Mouse (Mus musculus) lung, adult 18-20 months (tissue): ENCODE data around the gene Cd96.
"Not testable (repeated sequence)": the region's sequence is repeated elsewhere in the genome, so short reads cannot be mapped to it uniquely, and the experiment has no call there.

Source experiments
- DNase-seq, 2 experiments: peaks; one replicate each; pipeline ENCODE4 v3.0.0; 2022; ENCODE audit warnings: mixed read lengths in 2 of 2

Cd96 gene

DNA sequence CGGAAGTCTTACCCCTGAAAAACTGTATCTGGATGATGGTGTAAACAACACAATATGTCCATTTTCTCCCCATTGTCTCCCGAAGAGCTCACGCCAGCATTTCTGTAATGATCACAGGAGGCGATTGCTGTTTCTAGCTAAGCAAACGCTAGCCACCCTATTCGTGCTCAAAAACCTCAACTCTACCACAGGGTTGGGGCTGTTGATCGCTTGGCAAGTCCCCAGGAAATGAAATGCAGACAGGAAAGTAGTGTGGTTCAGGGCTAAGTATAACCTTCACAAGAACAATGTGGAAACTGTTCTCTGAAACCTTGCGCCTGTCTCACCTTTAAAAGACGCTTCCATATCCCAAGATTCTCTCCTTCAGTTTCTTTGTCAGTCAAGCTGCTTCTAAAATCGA is at the start of gene Cd96:
Gene Cd96, minus strand, starts transcription at position 232 of the 400 bp plus-strand sequence.
- DNase-seq = no peak

DNA sequence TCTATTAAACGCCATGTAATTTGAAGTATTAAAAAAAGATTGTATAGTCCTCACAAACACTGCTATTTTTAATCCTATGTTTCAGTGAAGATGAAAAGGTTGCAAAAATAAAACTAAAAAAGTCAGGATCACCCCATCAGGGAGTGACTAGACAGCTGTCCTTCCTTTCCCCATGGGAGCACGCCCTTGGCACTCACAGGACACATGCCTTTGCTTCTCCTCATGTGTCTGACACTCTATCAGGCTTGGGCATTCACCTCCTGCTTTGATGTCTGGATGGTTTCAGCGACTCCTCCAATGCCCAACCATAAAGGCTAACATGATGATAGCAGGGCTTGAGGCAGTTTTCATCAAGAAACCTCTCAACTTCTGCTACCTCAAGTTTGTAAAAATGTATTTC is 46.9 kb upstream of the Cd96 start:
- no peak for DNase-seq

DNA sequence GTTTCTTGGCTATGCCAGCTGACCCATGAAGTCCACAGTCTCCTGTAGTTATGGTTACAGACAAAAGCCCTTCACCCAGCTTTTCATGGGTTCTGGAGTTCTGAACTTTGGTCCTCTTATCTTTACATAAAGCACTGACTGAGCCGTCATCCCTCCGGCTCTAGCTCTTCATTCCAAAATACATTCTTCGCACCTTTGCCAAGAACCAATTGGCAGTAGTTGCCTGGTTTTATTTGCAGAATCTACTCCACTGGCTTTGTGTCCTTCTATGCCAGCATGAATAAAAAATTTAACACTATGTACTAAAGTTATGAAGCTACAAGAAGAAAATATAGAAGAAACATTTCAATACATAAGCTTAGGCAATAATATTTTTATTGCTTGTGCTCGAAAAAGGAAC is 45.3 kb upstream of the Cd96 start:
- DNase-seq = no peak

DNA sequence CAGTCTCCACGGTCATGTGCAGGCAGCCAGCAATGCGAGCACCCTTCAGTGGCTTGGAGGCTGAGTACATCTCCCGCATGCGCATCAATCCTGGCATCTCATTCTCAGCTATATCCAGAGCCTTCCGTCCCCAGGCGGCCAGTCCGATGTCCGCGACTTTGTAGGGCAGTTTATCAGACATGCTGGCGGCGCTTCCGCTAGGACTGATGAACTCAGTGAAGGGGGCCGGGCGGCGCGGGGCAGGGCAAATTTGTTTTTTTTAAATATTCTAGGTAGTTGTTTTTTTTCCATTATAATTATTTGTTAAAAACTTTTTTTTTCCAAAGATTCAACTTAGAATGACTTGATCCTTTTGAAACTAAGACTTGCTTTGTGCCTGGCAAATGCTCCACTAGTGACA is 34.8 kb upstream of the Cd96 start, which contains the start of gene Gm4737:
Gene Gm4737, minus strand, starts transcription at position 246 of the 400 bp plus-strand sequence.
- DNase-seq = not testable (repeated sequence)

DNA sequence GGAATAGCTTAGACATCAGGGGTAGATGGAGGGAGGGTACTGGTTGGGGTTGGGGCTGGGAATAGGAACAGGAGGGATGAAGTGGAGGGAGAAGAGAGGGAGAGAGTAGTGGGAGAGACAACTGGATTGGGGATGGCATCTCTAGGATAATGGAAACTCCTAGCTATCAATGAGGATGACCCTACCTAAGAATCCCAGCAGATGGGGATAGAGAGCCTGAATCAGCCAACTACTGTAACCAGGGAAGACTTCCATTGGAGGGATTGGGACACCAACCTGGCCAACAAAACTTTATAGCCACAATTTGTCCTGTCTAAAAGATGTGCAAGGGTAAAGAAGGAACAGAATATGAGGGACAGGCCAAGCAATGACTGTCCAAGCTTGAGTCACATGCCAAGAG is 31.1 kb upstream of the Cd96 start:
- DNase-seq = no peak

DNA sequence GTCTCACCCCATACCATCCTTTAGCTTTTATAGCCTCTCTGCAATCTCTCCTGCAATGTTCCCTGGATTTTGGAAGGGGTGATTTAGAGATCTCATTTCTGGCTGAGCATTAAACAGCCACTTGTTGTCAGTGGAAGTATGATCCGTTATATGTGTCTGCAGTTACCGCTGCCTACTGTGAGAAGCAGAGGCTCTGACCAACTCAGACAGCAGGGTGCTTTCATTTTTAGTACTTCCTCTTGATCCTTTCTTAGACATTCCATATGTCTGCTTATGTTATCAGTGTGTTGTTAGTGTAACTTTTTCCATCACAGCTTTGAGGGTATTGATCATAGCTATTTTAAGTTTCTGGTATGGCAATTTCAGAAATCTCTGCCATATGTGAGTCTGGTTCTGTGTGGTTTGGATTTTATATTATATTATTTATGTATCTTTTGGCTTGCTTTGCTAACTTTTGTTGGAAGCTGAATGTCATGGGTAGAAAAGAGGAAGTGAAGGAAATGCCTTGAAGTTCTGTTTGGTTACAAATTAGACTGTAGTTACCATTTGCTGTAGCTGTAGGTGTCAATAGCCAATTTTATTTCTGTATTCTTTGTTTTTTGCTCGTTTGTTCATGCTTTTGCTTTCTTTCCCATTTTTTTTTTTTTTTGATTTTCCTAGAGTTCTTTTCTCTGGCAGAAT is 28.8 kb upstream of the Cd96 start:
- DNase-seq = no peak

DNA sequence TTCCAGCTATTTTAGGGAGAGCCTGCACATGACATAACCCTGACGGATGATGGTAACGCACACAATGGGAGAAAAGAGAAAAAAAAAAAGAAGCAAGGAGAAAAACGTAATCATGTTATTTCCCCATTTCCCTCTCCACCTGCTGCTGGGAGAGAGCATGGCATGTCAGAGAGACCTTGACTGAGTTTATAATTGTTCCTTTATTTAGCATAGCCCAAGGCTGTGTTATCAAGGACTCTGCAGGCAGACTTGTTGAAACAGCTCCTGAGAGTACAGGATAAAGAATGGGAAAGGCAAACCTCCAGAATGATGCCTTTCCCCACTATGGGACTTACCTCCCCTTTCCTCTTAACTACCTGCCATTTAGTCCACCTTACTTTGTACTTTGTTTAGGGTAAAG is 26.9 kb upstream of the Cd96 start:
- no peak for DNase-seq

DNA sequence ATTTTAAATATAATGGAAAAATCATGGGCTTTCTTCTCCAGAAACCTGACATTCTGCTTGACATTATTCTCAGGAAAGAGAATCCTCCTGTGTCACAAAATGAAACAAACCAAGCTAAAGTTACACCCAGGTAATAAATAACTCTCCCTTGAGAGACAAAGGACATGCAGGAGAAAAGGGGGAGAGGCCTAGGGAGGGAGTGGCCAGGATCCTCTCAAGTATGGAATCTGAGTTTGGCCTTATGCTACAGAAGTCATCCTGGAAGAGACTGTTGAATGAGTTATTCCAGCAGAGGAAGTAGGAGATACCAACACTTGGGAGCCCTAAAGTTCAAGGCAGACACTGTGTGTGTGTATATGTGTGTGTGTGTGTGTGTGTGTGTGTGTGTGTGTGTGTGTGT is 2.2 kb upstream of the Cd96 start:
- DNase-seq = no peak

DNA sequence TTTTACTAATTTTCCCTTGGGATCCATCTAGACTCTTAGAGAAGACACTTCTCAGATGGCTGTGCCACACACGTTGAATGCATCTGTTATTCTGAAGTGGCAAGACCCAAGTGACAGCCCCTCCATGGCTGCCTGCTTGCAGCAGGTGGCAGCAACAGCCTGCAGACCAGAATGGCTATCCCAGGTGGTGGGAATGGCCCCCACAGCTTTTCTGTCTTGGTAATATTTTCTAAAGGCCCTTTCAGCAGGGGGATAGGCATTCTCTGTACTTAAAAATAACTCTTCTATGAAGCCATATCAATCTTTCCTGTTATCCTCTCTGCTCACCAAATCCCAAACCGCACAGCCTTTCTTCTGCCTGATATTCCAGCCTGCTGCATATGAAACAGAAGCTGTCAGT is 1.4 kb upstream of the Cd96 start:
- no peak for DNase-seq

DNA sequence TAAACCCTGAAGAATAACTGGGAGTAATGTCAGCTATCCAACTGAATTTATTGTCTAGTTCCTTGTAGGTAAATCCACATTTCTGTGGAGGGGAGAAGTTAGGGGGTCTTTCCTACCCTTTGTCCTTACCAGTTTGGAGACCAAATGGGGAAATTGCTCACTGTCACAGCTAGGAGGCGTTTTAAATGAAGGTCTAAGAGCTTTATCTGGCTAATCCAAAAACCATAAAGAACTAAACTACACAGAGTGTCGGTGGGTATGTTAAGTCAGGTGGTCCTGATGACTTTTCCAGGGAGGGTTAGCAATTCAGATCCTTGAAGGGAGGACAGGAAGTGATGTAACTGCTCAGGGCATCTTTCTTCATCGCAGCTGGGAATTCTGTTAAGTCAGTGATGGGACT is 556 bp upstream of the Cd96 start:
- DNase-seq = no peak

DNA sequence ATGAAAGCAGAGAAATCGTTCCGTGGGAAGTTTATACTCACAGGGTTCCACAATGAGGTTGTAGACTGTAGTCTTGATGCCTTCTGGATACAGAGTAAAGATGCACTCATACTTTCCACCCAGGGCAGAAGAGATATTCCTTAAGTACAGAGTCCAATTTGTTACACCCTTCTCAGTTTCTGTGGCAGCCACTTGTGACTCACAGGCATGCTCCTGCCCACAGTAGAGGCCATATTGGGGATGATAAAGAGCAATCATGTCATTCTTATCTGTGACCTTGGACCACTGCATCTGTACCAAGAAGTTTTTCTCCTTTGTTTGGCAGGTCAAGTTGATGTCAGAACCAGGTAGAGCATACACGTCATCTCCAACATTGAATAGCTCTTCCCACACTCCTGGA is 2.4 kb downstream of the Cd96 start:
- DNase-seq = no peak

DNA sequence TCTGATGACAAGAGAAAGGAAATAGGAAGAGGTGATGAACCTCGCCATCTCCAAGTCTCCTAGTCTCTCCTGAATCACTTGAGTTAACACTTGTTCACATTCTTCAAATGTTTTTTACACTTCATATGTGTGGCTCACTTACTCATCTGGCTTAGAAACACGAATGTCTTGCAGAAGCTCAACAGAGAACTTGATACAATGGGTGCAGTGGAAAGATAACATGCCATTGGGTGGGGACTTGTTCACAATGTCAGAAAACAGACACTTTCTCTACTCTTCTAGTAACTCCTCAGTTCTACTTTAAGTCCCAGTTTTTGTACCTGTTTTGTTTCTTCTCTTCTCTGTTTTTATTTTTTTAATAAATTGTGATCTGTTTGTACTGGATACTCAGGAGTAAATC is 5.3 kb downstream of the Cd96 start:
- DNase-seq = no peak

DNA sequence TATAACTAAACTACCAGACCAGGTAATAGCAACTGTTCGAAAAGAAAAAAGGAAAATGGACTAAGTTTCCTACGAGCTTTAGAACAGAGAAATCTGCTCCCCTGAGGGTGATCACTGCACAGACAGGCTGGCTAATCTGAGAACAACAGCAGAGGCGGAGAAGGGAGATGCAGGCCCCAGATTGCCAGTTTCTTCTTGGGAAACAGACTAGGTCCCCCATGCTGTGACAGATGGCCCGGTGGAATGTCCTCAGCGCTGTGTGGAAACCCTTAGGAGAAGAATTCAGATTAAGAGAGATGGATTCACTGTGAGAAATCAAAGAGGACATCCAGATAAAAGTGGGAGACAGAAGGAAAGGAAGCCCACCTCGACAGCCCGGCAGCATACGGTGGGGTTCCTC is 10.5 kb downstream of the Cd96 start:
- no peak for DNase-seq

DNA sequence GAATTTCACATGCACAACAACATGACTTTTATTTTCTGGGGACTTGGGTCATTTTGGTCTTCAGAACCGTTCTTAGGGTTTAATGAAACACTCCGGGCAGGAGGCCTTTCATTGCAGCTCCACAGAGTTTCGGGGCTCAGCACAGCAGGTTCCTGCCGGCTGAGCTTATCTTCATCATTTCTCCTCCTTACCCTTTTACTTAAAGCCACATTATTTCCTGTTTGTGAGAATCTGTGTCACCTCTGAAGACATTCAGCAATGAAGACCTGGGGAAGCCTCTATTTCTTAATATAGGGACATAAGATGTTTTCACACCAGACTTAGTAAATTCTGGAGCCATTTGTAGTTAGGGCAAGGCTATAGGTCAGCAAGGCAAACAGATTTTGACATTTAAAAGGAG is 12.6 kb downstream of the Cd96 start:
- DNase-seq = no peak

DNA sequence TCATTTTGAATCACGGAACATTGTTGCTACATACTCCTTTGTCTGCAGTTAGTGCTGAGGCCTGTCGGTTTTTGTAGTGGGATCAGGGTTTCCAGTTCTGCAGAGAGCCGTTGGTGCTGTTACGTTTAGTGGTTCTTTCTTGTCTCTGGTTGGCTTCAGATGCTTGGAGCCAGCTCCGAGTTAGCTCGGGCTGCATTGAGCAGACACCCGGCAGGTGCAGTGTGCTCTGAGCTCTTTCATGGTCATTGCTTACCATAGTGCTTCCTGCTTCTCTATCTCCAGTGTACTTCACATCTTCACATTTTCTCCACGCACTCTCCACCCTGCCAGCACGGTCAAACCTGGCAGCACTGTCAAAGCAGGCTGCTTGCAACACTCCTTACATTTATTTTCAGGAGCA is 15.6 kb downstream of the Cd96 start:
- no peak for DNase-seq

DNA sequence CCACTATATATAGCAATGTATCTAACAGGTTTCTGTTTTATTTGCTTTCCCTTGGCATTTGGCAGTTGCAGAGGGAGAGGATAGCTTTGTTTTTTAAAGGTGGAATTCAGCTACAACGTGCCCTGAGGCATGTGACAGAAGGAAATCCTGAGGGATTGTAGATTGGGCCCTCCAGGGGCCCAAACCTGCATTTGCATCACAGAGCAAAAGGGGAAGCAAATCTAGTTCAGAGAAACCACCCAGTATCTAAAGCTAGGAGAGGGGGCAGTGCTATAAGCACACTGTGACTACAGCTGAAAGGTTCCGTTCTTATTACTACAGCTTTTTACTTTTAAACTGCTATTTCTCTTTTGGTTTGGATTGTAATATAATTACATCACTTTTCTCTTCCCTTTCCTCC is 18.3 kb downstream of the Cd96 start:
- DNase-seq = no peak

DNA sequence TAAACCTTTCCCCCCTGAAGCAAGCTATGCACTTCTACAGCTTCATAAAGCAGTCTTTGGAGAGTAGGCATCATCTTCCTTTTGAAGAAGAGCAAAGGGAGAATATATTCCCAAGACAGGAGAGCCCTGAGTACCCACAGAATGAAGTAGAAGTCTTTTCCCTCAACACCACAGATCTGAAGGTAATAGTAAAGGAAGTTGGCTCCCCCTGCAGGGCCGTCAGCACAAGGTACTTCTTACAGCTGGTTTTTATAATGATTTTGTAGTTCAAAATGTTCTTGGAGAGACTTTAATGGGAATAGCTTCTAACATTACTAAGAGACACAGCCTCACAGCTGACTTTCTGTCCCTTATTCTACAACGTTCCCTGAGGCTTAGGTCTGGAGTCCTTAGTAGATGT is 19.8 kb downstream of the Cd96 start:
- peak in 1 of 2 experiments; percentile 7 for DNase-seq

DNA sequence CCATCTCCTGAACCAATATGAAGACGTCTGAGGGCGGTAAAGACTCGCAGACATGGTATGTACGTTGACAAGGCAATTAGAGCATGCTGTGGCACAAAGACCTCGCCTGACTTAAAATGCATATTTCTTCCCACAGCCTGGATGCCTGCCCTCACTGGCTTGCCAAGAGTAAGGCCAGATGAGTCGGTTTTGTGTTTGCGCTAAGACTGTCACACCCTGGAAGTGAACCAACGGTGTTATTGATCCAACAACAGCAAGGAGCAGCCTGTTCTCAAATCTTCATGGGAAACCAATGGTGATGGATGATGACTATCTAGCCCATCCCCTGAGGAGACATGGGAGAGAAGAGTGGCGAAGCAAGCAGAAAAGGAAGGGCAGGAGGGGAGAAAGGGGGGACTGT is 22.6 kb downstream of the Cd96 start:
- DNase-seq = no peak

DNA sequence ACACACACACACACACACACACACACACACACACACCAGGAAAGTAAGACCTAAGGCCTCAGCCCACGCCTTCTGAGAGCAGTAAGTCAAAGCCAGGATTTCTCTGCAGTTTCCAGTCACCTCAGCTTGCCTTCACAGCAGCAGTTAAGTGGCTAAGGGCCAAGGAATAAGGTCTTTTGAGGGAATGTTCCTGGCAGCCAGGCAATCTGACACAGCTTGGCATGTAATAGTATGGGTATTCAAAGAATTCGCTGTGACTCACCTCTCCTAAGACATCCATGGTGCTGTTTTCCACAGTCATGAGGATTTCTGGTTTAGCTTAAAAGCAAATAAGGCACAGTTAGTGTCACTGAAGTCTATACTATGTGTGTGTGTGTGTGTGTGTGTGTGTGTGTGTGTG is 25.6 kb downstream of the Cd96 start:
- DNase-seq = peak; percentile 53 to 59

DNA sequence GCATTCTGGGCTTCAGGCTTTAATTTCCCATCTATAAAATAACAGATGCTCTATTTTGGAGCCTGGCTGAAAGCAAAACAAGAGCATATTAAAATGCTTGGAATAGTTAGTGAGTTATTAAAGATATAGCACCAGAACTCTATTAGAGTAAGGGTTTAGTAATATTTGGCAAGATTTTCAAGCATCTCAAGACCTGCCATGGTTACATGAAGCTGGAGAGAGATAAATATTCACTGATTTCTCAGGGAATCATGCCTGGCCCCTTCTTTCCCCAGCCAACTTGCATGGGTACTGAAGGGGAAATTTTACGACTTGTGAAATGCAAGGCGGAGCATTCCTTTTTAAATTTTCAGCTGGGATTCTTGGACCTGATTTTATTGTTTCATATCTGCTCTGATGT is 27.1 kb downstream of the Cd96 start:
- no peak for DNase-seq

DNA sequence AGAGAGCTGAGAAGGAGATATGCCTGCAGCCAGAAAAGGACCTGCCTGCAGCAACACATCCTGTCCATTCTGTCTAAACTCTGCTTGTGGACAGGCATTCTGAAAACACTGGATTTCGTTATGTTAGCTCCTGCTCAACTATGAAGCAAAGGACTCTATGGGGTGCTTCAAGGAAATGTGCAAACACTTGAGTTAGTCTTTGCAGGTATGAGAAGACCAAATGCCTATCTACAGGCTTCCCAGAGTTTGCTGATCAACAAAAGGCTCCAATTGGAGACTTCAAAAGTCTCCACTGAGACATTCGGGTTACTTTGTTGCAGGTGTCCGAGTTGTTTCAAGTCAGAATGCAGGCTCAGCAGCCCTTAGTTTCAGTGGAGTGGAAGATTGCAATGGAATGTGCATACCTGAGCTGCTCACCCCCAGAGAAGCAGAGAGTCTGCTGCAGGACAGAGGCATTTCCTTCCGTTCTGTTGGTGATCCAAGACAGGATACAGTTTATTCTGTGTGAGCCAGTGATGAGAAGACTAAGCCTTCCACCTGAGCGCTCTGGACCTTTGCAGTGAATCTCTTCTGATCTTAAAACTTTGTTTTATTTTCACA is 33.1 kb downstream of the Cd96 start:
- no peak for DNase-seq

DNA sequence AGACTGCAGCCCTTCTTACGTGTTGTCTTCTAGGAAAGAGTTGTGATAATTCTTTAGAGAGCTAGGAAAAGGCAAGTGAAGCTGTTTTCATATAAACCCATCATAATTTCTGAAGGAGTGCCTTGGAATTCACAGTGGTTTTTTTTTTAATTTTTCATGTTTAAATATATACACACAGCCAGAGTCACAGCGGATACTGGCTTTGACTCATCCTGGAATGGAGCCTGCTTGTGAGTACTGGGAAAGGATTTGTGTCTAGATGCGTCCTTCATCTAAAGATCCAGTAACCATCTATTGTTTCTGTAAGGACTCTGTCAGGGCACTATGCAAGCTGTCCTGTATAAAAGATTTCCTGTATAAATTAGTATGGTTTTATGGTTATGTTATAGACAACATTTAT is 52.1 kb downstream of the Cd96 start:
- no peak for DNase-seq

DNA sequence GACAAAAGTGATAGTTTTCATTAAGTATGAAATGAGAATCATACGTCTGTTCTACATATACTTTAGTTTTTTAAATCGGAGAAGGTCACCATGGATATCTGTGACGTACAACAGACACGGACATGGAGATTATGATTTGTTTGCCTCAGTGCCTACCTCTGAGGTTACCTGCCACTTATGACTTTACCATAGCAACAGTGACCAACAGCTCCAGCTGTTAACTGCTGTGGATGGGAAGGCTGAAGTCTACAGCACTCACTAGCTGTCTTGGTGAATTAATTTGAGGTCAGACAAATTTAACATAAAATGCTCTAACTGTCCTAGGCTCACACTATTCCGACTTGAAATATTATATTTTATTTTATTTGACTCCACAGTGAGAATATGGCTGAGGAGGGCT is 56.8 kb downstream of the Cd96 start:
- no peak for DNase-seq

DNA sequence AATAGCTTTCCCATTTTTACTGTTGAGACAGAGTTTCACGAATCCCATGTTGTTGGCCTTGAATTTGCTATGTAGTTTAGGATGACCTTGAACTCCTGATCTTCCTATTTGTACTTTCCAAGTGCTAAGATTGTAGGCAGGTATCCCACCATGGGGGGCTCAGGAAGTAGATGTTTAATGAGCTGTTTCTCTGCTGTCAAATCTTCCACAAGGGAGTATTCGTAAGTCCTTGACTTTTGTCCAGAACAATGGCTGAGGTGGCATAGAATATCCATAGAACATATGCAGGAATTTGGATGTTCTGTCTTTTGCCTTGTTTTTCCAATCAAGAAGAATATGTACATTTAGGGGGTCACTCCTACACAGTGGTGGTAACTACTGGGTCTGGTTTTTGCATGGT is 73.1 kb downstream of the Cd96 start:
- no peak for DNase-seq

DNA sequence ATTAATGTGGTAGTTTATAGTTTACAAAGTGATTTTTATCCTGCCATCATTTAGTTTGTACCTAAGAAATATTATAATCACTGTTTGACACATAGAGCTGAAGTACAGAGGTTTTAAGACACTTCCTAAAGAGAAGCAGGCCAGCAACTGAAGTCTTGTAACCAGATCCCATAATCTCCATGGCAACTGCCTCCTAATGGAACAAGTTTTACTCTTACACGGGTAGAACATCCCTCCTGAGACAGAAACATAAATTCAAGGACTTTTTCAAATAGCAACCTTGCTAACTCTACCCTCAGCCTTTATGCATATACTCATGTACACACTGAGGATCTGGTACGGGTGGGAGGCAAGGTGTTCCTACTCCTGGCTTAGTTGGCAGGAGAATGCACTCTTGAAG is 83.8 kb downstream of the Cd96 start:
- no peak for DNase-seq
